Mouse (Mus musculus) heart, embryonic 14.5 days (tissue): ENCODE results near the gene Wdr17. TPM values are rescaled to one million over a fixed set of nuclear protein-coding genes. Genes with fewer than 3 reads are reported as not detected.

ENCODE experiments used
- ATAC-seq: fragments of 200-750 bp; cut with Nextera tagmentation; 2 replicates; pipeline ENCODE4 v1.8.0; 2017; ENCODE audit warnings: low read depth, moderate TSS enrichment; ENCODE audit not compliant: insufficient number of reproducible peaks, insufficient read depth, low FRiP score
- H3K27ac ChIP-seq, 2 experiments: fragments of 200-500 bp in 1 of 2; fragments of 300-500 bp in 1 of 2; sonication (generic) in 1 of 2; replicated peaks in 1 of 2; 2 replicates each; pipeline ENCODE4 v1.5.1; 2012 to 2014; ENCODE audit warnings: low read depth in 2 of 2, low read length in 2 of 2, control low read depth in 1 of 2, mild to moderate bottlenecking in 1 of 2, mixed read lengths in 1 of 2; ENCODE audit not compliant: control insufficient read depth in 1 of 2, insufficient read depth in 1 of 2
- H3K27me3 ChIP-seq: fragments of 300-500 bp; sonication (generic); 2 replicates; pipeline ENCODE4 v1.6.1; 2014; ENCODE audit warnings: mild to moderate bottlenecking, low read length, control low read depth; ENCODE audit not compliant: control insufficient read depth, insufficient read depth
- H3K36me3 ChIP-seq: fragments of 300-500 bp; sonication (generic); 2 replicates; pipeline ENCODE4 v1.6.1; 2014; ENCODE audit warnings: mild to moderate bottlenecking, control low read depth, low read length, mixed read lengths; ENCODE audit not compliant: control insufficient read depth, insufficient read depth
- H3K4me1 ChIP-seq, 2 experiments: fragments of 200-500 bp in 1 of 2; fragments of 300-500 bp in 1 of 2; sonication (generic) in 1 of 2; 2 replicates each; pipeline ENCODE4 v1.6.1; 2012 to 2014; ENCODE audit warnings: low read length in 2 of 2, control low read depth in 1 of 2, mixed read lengths in 1 of 2; ENCODE audit not compliant: control insufficient read depth in 2 of 2, insufficient read depth in 2 of 2
- H3K4me2 ChIP-seq: fragments of 300-500 bp; sonication (generic); 2 replicates; pipeline ENCODE4 v1.6.1; 2014; ENCODE audit warnings: mild to moderate bottlenecking, low read length
- H3K4me3 ChIP-seq, 2 experiments: fragments of 200-500 bp in 1 of 2; fragments of 300-500 bp in 1 of 2; sonication (generic) in 1 of 2; 2 replicates each; pipeline ENCODE4 v1.5.1; 2012 to 2014; ENCODE audit warnings: low read length in 2 of 2, mild to moderate bottlenecking in 2 of 2, control low read depth in 1 of 2, low read depth in 1 of 2, moderate library complexity in 1 of 2; ENCODE audit not compliant: control insufficient read depth in 1 of 2, insufficient read depth in 1 of 2
- H3K9ac ChIP-seq: fragments of 300-500 bp; sonication (generic); 2 replicates; pipeline ENCODE4 v1.6.1; 2014; ENCODE audit warnings: mild to moderate bottlenecking, low read length
- H3K9me3 ChIP-seq: fragments of 300-500 bp; sonication (generic); 2 replicates; pipeline ENCODE4 v1.6.1; 2016; ENCODE audit warnings: low read length, control low read depth; ENCODE audit not compliant: control insufficient read depth
- WGBS: fragments of 180-500 bp; shearing (Covaris S2); extraction: QIAGEN DNeasy Blood & Tissue Kit; methylation state at CpG from one replicate; pipeline ENCODE4 v1.1.7; 2014; 5-methylcytosine and 5-hydroxymethylcytosine counted together
- polyA plus RNA-seq: library from polyadenylated mRNA; unstranded; fragments of >200 nt; fragmentation: Nextera tagmentation; extraction: Ambion mirVana; gene quantifications from 2 replicates; pipeline ENCODE4 v1.2.1, GENCODE M21; 2014

Gene Wdr17
- polyA plus RNA-seq, 1 experiment from 2014 or later, result 0.53 TPM

DNA sequence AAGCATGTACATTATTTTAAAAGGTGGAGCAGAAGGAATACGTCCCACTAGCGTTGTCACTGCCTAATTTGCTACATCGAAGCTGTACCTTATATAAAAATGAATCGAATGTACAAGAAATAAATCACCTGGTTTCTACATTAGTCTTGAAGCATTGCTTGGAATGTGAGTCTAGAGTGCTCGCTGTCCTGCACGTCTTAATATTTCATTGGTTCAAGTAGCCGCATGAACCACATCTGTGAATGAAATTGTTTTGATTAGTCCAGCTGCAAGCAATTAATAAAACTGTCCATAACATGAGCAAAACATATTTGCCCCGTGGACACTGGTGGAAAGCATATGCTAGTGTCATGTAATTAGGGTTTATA is 162.3 kb downstream of the Wdr17 start:
- H3K36me3 ChIP-seq, result no peaks in the 10 kb centered on the region
- H3K4me3 ChIP-seq, result peak overlapping the region; percentile 40 to 47
- H3K9ac ChIP-seq, result no peak overlapping the region
- H3K4me1 ChIP-seq, result no peaks in the 10 kb centered on the region
- no peak overlapping the region for H3K27ac ChIP-seq
- no peak for ATAC-seq
- H3K4me2 ChIP-seq, result peak overlapping the region; percentile 70
- no peaks in the 10 kb centered on the region for H3K9me3 ChIP-seq
- no peaks in the 10 kb centered on the region for H3K27me3 ChIP-seq
- 30% methylated on average over 8 of the region's 8 CpGs for WGBS

DNA sequence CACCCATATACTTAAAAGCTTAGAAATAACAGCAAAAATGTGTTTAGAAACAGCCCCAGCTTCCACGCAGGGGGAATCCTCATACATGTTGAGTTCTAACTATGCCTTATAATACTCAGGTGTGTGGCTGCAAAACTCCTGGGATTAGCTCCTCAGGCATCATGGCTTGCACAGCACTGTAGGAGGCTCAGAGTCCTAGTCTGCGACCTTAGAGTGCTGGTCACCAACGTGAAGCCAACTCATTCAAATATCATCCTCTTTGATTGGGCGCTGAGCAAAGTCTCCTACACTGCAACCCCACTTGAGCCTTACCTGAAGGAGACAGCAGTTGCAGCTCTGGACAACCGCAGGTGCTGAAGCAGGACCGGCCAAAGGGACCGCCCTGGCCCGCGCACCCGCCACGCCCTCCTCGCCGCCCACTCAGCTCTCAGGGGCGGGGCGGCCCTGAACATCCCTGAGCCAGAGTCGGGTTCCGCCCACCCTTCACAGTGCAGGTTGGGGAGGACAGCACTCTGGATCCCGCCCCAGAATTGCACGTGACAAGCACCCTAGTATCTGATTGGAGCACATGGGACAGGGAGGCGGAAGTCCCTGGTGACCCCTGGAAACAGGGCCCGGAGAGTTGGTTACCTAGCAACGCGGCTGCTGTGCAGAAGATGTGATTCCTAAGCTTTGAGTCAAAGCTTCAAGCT is 162.9 kb downstream of the Wdr17 start:
- H3K4me3 ChIP-seq, result peak overlapping the region; percentile 40 to 47
- peak; percentile 100 for ATAC-seq
- WGBS, result 2% methylated on average over 23 of the region's 23 CpGs
- no peak overlapping the region for H3K27ac ChIP-seq
- H3K27me3 ChIP-seq, result no peaks in the 10 kb centered on the region
- peak overlapping the region; percentile 70 for H3K4me2 ChIP-seq
- H3K36me3 ChIP-seq, result no peaks in the 10 kb centered on the region
- no peaks in the 10 kb centered on the region for H3K4me1 ChIP-seq
- H3K9me3 ChIP-seq, result no peaks in the 10 kb centered on the region
- H3K9ac ChIP-seq, result no peak overlapping the region

DNA sequence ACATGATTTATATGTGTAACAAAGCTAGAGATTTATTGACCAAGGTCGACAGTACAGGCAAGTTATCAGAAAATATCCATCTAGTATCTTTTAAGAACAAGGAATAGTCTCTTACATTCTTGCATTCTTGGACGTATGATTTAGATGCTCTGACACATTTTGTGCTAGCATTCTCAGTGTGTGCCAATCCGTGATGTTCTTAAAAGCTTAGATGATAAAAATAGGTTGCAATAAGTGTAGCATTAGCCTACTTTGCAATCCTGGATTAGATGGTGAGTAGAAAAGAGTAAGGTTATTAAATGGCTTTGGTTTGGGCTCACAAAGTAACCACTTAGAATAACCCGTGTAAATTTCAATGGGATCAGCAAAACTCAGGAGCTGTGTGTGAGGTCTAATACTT is 168.5 kb downstream of the Wdr17 start:
- Histone ChIP-seq H3K4me3 (no peak overlapping the region), H3K4me2 (no peak overlapping the region), H3K4me1 (no peaks in the 10 kb centered on the region), H3K9me3 (no peaks in the 10 kb centered on the region), H3K9ac (no peak overlapping the region), H3K27me3 (no peaks in the 10 kb centered on the region), H3K27ac (no peak overlapping the region), H3K36me3 (no peaks in the 10 kb centered on the region)
- WGBS, result 59% methylated on average over 4 of the region's 4 CpGs
- no peak for ATAC-seq

DNA sequence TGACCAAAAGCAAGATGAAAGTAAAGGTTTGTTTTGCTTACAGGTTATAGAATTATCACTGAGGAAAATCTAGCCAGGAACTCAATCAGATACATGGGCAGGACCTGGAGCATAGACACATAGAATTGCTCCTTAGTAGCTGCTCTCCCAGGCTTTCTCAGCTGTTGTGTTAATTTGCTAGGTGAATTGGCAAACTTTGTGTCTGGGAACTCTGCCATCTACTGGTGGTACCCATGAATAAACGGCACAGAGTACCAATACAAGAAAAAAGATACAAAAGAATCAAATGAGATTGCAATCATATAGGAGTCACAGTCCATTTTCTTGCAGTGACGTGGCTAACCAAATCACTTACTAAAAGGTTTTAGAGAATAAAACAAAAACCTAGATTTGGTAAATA is 181.2 kb downstream of the Wdr17 start:
- WGBS, result 46% methylated on average over 2 of the region's 2 CpGs
- H3K27ac ChIP-seq, result no peak overlapping the region
- no peak overlapping the region for H3K9ac ChIP-seq
- H3K27me3 ChIP-seq, result no peaks in the 10 kb centered on the region
- H3K9me3 ChIP-seq, result no peaks in the 10 kb centered on the region
- H3K4me2 ChIP-seq, result no peak overlapping the region
- no peaks in the 10 kb centered on the region for H3K36me3 ChIP-seq
- no peak overlapping the region for H3K4me3 ChIP-seq
- no peaks in the 10 kb centered on the region for H3K4me1 ChIP-seq
- no peak for ATAC-seq

DNA sequence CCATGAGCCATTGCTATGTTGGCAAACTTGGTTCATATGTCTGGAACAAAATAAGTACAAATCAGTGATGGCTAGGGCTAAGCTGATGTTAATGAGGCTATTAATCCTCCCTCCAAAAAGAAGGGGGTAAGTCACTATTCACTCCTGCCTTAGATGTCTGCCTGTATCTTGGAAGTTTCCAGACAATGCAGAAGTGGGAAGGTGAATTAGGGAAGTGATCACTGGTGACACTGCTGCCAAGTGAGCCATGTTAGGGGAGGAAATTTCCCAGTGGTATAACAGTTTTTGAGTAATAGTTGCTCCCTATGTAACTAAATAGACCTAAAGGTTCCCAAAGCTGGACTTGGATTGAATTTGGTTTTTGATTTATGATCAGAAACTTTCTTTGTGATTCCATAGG is 215.2 kb downstream of the Wdr17 start:
- H3K27ac ChIP-seq, result no peak overlapping the region
- no peaks in the 10 kb centered on the region for H3K27me3 ChIP-seq
- H3K9ac ChIP-seq, result no peak overlapping the region

DNA sequence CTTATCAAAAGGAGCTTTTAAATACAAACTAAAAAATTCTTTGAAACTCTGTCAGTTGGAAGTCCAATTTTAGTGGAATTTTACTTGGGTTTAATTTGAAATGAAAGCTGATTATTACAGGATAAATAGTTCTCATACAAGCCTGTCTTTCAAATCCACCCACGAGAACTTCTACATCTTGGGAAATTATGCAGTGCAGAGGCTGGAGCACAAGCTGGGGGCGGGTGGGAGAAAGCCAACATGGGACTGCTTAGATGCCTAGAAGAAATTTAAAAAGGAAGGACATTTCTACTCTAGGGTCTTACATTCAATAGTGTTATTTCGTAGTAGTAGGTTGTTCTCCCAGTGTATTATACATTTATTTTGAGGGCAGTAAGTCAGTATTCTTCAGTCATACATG is 219.2 kb downstream of the Wdr17 start:
- Histone ChIP-seq H3K27me3 (no peaks in the 10 kb centered on the region), H3K4me2 (no peak overlapping the region), H3K36me3 (no peaks in the 10 kb centered on the region), H3K4me3 (no peak overlapping the region), H3K9me3 (no peaks in the 10 kb centered on the region), H3K4me1 (no peaks in the 10 kb centered on the region), H3K9ac (no peak overlapping the region), H3K27ac (no peak overlapping the region)
- no peak for ATAC-seq
- WGBS, result 70% methylated on average over 3 of the region's 3 CpGs

More for the DNA sequence above, 215.2 kb downstream of the Wdr17 start:
- ATAC-seq, result no peak
- Histone ChIP-seq H3K4me2 (no peak overlapping the region), H3K4me1 (no peaks in the 10 kb centered on the region), H3K4me3 (no peak overlapping the region), H3K9me3 (no peaks in the 10 kb centered on the region), H3K36me3 (no peaks in the 10 kb centered on the region)

DNA sequence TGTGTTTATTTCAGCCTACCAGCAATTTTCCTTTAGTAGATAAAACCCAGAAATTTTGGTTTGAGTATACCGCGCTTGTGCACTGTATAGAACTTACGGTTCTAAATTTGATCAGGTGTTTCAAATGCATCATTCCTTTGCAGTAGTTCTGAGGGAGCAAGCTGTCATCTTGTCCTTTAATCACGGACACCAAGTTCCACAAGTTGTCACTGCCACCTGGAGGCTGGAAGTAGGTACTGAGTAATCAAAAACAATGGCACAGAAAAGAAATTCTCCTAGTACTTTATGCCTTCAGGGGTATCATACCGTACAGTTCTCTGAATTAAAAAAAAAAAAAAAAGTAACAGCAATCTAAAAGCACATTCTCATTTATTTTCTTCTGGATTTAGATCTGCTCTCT is 226.3 kb downstream of the Wdr17 start:
- Histone ChIP-seq H3K27ac (no peak overlapping the region), H3K9me3 (no peaks in the 10 kb centered on the region), H3K9ac (no peak overlapping the region), H3K4me1 (no peaks in the 10 kb centered on the region), H3K4me3 (no peak overlapping the region), H3K36me3 (no peaks in the 10 kb centered on the region), H3K27me3 (no peaks in the 10 kb centered on the region), H3K4me2 (no peak overlapping the region)
- WGBS, result 25% methylated on average over 5 of the region's 5 CpGs
- no peak for ATAC-seq

DNA sequence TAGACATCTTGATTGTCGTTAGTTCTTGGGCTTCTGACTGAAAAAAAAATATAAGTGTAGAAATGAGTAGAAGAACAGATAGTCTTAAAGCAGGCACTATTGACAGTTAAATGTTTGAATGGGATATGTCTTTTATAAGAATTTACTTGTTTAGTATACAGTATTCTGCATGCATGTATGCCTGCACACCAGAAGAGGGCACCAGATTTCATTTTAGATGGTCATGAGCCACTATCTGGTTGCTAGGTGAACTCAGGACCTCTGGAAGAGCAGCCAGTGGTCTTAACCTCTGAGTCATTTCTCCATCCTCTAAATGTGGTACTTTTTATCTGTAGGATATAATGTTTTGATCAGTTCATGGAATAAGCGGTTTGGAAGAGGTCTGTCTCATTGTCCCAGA is 227.3 kb downstream of the Wdr17 start:
- H3K27ac ChIP-seq, result no peak overlapping the region
- H3K4me2 ChIP-seq, result no peak overlapping the region
- no peak overlapping the region for H3K9ac ChIP-seq
- no peaks in the 10 kb centered on the region for H3K36me3 ChIP-seq
- H3K4me3 ChIP-seq, result no peak overlapping the region
- H3K4me1 ChIP-seq, result no peaks in the 10 kb centered on the region
- 83% methylated on average over 2 of the region's 2 CpGs for WGBS
- H3K27me3 ChIP-seq, result no peaks in the 10 kb centered on the region
- no peaks in the 10 kb centered on the region for H3K9me3 ChIP-seq
- no peak for ATAC-seq
